Mouse (Mus musculus) limb, embryonic 11.5 days (tissue): ENCODE results near the gene Lrpprc. TPM values are rescaled to one million over a fixed set of nuclear protein-coding genes. Genes with fewer than 3 reads are reported as not detected.
A peak's percentile ranks its signal among the peaks of the same experiment; 100 is the strongest.

ENCODE experiments used
- ATAC-seq: fragments of 200-750 bp; cut with Nextera tagmentation; 2 replicates; pipeline ENCODE4 v1.8.0; 2017; ENCODE audit warnings: low read depth; ENCODE audit not compliant: insufficient number of reproducible peaks, low FRiP score, low TSS enrichment
- DNase-seq: peaks from one replicate; pipeline ENCODE4 v3.0.0-alpha.2; 2015; ENCODE audit warnings: low spot score
- H3K27ac ChIP-seq: fragments of 300-500 bp; sonication (generic); replicated peaks from 2 replicates; pipeline ENCODE4 v1.5.1; 2014; ENCODE audit warnings: low read depth, mild to moderate bottlenecking, low read length
- H3K27me3 ChIP-seq: fragments of 300-500 bp; sonication (generic); 2 replicates; pipeline ENCODE4 v1.6.1; 2014; ENCODE audit warnings: mild to moderate bottlenecking, low read length, mixed read lengths; ENCODE audit not compliant: control insufficient read depth, insufficient read depth
- H3K36me3 ChIP-seq: fragments of 300-500 bp; sonication (generic); 2 replicates; pipeline ENCODE4 v1.6.1; 2014; ENCODE audit warnings: mild to moderate bottlenecking, low read length, moderate library complexity, mixed read lengths; ENCODE audit not compliant: control insufficient read depth, insufficient read depth
- H3K4me1 ChIP-seq: fragments of 300-500 bp; sonication (generic); 2 replicates; pipeline ENCODE4 v1.6.1; 2014; ENCODE audit warnings: low read length, mixed read lengths; ENCODE audit not compliant: control insufficient read depth, insufficient read depth
- H3K4me2 ChIP-seq: fragments of 300-500 bp; sonication (generic); 2 replicates; pipeline ENCODE4 v1.6.1; 2014; ENCODE audit warnings: low read depth, mild to moderate bottlenecking, moderate library complexity; ENCODE audit not compliant: severe bottlenecking
- H3K4me3 ChIP-seq: fragments of 300-500 bp; sonication (generic); 2 replicates; pipeline ENCODE4 v1.5.1; 2014; ENCODE audit warnings: low read depth, low read length
- H3K9ac ChIP-seq: fragments of 300-500 bp; sonication (generic); 2 replicates; pipeline ENCODE4 v1.6.1; 2014; ENCODE audit warnings: mild to moderate bottlenecking, low read length
- H3K9me3 ChIP-seq: fragments of 300-500 bp; sonication (generic); 2 replicates; pipeline ENCODE4 v1.6.1; 2016; ENCODE audit warnings: low read length; ENCODE audit not compliant: control insufficient read depth
- WGBS: fragments of 180-500 bp; shearing (Covaris S2); extraction: QIAGEN DNeasy Blood & Tissue Kit; methylation state at CpG from one replicate; pipeline ENCODE4 v1.1.7; 2014; 5-methylcytosine and 5-hydroxymethylcytosine counted together
- polyA plus RNA-seq: library from polyadenylated mRNA; unstranded; fragments of >200 nt; fragmentation: Nextera tagmentation; extraction: Ambion mirVana; gene quantifications from 2 replicates; pipeline ENCODE4 v1.2.1, GENCODE M21; 2014

Gene Lrpprc
- polyA plus RNA-seq, 1 experiment from 2014 or later: 60.8 TPM

GRCm38 (mm10) chr17:84744256-84744655 lies 46.3 kb downstream of the Lrpprc start:
- H3K9ac ChIP-seq: no peak overlapping the region
- WGBS: 80% methylated on average over 4 of the region's 4 CpGs
- no peak overlapping the region for H3K4me3 ChIP-seq
- no peaks in the 10 kb centered on the region for H3K9me3 ChIP-seq
- no peaks in the 10 kb centered on the region for H3K36me3 ChIP-seq
- ATAC-seq (no peak), DNase-seq (no peak)
- no peaks in the 10 kb centered on the region for H3K27me3 ChIP-seq
- H3K27ac ChIP-seq: no peak overlapping the region
- H3K4me2 ChIP-seq: no peak overlapping the region
- H3K4me1 ChIP-seq: no peaks in the 10 kb centered on the region

DNA sequence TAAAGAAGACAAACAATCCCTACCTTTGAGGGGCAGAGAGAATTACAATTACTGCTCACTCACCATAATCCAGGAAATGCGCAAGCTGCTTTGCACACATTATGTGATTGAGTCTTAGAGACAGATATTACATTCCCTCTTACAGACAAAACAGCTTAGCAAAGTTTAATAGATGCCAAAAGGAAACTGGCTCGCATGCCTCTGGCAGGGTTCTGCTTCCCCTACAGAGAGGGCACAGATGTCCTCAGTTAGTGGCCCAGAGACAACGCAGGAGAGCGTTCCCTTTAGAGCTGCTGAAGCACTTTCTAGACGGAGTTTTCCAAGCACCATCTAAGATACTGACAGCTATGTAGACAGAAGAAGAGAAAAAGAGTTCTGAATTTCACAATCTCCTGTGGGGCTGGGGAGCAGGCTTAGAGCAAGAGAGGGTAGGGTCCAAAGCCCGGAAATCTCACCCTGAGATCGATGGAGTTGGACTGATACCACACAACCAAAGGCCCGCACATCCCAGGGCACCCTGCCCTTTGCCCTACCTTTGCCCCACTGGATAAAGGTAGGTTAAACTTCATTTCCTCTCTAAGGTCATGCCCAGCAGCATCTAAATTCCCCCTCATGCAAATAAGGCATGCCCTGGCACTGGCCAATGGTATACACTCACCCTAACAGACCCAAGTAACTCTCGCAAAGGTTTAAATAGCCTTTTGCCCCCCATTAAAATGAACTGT lies 52.4 kb downstream of the Lrpprc start:
- WGBS: 61% methylated on average over 9 of the region's 9 CpGs
- ATAC-seq (no peak), DNase-seq (no peak)
- Histone ChIP-seq H3K9ac (no peak overlapping the region), H3K27me3 (no peaks in the 10 kb centered on the region), H3K4me1 (peaks cover 3% of the 10 kb centered on the region; the same call in 1 of the 2 replicates), H3K9me3 (no peaks in the 10 kb centered on the region), H3K36me3 (no peaks in the 10 kb centered on the region), H3K4me3 (no peak overlapping the region), H3K27ac (no peak overlapping the region), H3K4me2 (no peak overlapping the region)

GRCm38 (mm10) chr17:84736719-84737118 lies 53.9 kb downstream of the Lrpprc start:
- DNase-seq (peak; percentile 32), ATAC-seq (0 out of 2 replicates have a peak, but pooled peaks have one; percentile 60)
- Histone ChIP-seq H3K27me3 (no peaks in the 10 kb centered on the region), H3K27ac (no peak overlapping the region), H3K4me2 (no peak overlapping the region), H3K36me3 (0 out of 2 replicates have a peak, but pooled peaks cover 2% of the 10 kb centered on the region), H3K9me3 (no peaks in the 10 kb centered on the region), H3K4me3 (no peak overlapping the region), H3K4me1 (peaks cover 3% of the 10 kb centered on the region; the same call in 1 of the 2 replicates), H3K9ac (no peak overlapping the region)
- WGBS: 24% methylated on average over 9 of the region's 9 CpGs

DNA sequence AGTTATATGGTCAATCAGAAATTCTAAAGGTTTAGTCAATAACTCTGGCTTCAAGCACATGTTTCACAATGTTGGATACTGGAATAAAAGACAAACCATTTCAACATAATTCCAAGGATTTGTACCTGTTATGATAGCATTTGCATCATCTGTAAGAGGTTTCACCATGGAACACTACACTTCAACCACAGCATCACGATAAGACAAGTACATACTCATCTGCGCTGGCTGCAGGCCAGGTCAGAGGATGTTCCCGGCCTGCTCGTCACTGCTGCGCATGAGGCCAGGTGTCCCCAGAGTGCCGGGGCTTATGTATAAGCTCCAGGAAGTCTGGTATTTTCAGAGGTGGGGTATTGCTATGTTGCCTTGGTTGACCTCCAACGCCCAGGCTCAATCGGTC lies 58.0 kb downstream of the Lrpprc start:
- Histone ChIP-seq H3K27me3 (no peaks in the 10 kb centered on the region), H3K4me1 (peaks cover 3% of the 10 kb centered on the region; the same call in 1 of the 2 replicates), H3K4me2 (no peak overlapping the region), H3K9ac (no peak overlapping the region), H3K9me3 (no peaks in the 10 kb centered on the region), H3K4me3 (no peak overlapping the region), H3K36me3 (peaks cover 14% of the 10 kb centered on the region; the same call in 1 of the 2 replicates), H3K27ac (no peak overlapping the region)
- ATAC-seq: no peak
- 96% methylated on average over 8 of the region's 8 CpGs for WGBS
- DNase-seq: no peak

DNA sequence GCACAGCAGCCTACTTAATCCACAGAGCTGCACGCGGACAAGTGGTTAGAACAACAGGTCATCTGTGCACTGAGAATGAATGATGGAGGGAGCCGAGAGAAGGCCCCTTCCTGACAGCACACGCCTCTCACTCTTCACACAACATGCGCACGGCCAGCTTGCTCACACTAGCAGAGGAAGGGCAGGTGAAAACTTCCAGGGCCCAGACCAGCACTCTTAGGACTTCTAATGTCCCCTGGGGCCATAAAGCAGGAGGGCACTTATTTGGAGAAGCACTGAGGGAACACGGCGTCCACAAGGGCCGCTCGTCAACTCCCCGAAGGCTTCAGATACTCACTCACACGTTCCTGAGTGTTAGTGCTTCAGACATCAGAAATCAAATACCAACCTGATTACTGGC lies 59.2 kb downstream of the Lrpprc start:
- H3K4me1 ChIP-seq: no peaks in the 10 kb centered on the region
- H3K27me3 ChIP-seq: no peaks in the 10 kb centered on the region
- H3K4me2 ChIP-seq: no peak overlapping the region
- ATAC-seq: no peak
- DNase-seq: no peak
- 87% methylated on average over 12 of the region's 12 CpGs for WGBS
- H3K4me3 ChIP-seq: no peak overlapping the region
- H3K9me3 ChIP-seq: no peaks in the 10 kb centered on the region
- no peak overlapping the region for H3K9ac ChIP-seq
- peaks cover 14% of the 10 kb centered on the region; the same call in 1 of the 2 replicates for H3K36me3 ChIP-seq
- no peak overlapping the region for H3K27ac ChIP-seq

GRCm38 (mm10) chr17:84729140-84729539 lies 61.4 kb downstream of the Lrpprc start:
- Histone ChIP-seq H3K27ac (no peak overlapping the region), H3K4me3 (no peak overlapping the region), H3K9ac (no peak overlapping the region), H3K4me1 (no peaks in the 10 kb centered on the region), H3K4me2 (no peak overlapping the region), H3K27me3 (no peaks in the 10 kb centered on the region), H3K36me3 (peaks cover 17% of the 10 kb centered on the region; the same call in 1 of the 2 replicates), H3K9me3 (no peaks in the 10 kb centered on the region)
- WGBS: 90% methylated on average over 5 of the region's 5 CpGs
- DNase-seq (no peak), ATAC-seq (no peak)

- Histone ChIP-seq H3K36me3 (peaks cover 17% of the 10 kb centered on the region; the same call in 1 of the 2 replicates), H3K9ac (no peak overlapping the region), H3K4me3 (no peak overlapping the region), H3K27me3 (no peaks in the 10 kb centered on the region), H3K4me2 (no peak overlapping the region), H3K27ac (no peak overlapping the region), H3K9me3 (no peaks in the 10 kb centered on the region), H3K4me1 (no peaks in the 10 kb centered on the region)
- ATAC-seq (no peak), DNase-seq (no peak)
- 88% methylated on average over 1 of the region's 1 CpGs for WGBS
Measured at GRCm38 (mm10) chr17:84728201-84728911, 62.2 kb downstream of the Lrpprc start.

GRCm38 (mm10) chr17:84725163-84725562 lies 65.4 kb downstream of the Lrpprc start:
- no peaks in the 10 kb centered on the region for H3K27me3 ChIP-seq
- ATAC-seq (no peak), DNase-seq (no peak)
- 98% methylated on average over 3 of the region's 3 CpGs for WGBS
- no peak overlapping the region for H3K4me3 ChIP-seq
- H3K9ac ChIP-seq: no peak overlapping the region
- H3K4me1 ChIP-seq: no peaks in the 10 kb centered on the region
- no peaks in the 10 kb centered on the region for H3K9me3 ChIP-seq
- peaks cover 10% of the 10 kb centered on the region for H3K36me3 ChIP-seq
- H3K4me2 ChIP-seq: no peak overlapping the region
- H3K27ac ChIP-seq: no peak overlapping the region
